Mouse (Mus musculus) urinary bladder, postnatal 10 days (tissue): ENCODE data around the gene Nptn.
A peak's percentile ranks its signal among the peaks of the same experiment; 100 is the strongest.

Source experiments
- DNase-seq: peaks from one replicate; pipeline ENCODE4 v3.0.0; 2022; ENCODE audit warnings: low spot score

The Nptn gene

GRCm38 (mm10) chr9:58581958-58582540 lies at the start of gene Nptn:
Gene Nptn, plus strand, starts transcription at chr9:58582240.
- peak; percentile 93 for DNase-seq

- DNase-seq = no peak
Observed at GRCm38 (mm10) chr9:58533322-58533721, 48.7 kb upstream of the Nptn start.

DNA sequence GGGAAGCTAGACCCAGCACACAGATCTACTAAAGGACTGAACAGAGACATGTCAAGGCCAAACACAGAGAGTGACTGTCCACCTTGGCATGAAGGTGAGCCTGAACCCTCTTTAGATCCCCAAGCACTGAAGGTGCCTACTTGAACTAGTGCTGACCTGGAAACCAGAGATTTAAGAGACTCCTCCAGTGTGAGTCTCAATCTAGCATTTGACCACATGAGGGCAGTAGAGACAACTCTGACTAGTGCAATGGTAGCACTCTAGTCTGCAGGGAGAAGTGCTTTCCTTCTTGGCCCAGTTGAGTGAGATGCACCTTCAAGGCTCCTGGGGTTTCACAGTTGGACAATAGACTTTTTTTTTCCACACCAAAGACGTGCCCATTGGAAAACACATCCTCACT lies 47.3 kb upstream of the Nptn start:
- DNase-seq = no peak

- DNase-seq = no peak
Observed at GRCm38 (mm10) chr9:58535447-58536134, 46.4 kb upstream of the Nptn start.

- DNase-seq = no peak
Observed at GRCm38 (mm10) chr9:58537774-58538173, 44.3 kb upstream of the Nptn start.

DNA sequence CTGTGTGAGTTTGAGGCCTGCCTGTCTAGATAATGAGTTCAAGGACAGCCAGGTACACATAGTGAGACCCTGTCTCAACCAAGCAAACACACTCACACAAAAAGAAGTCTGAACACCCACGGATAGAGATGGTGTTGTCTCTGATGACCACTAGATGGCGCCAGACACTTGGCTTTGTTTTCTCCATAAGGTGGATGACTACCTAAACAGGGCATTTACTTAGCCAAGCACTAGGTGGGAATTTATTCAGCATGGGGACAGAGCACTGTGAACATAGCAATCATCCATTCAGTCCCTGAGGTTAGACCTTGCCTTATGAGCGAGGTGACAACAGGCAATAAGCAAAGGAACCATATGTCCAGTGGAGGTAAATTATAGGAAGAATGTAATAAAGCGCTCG lies 42.2 kb upstream of the Nptn start:
- DNase-seq = no peak

- no peak for DNase-seq
Observed at GRCm38 (mm10) chr9:58541895-58542338, 40.1 kb upstream of the Nptn start.

GRCm38 (mm10) chr9:58544879-58545324 lies 37.1 kb upstream of the Nptn start:
- no peak for DNase-seq

- no peak for DNase-seq
Observed at GRCm38 (mm10) chr9:58545428-58545827, 36.6 kb upstream of the Nptn start.

DNA sequence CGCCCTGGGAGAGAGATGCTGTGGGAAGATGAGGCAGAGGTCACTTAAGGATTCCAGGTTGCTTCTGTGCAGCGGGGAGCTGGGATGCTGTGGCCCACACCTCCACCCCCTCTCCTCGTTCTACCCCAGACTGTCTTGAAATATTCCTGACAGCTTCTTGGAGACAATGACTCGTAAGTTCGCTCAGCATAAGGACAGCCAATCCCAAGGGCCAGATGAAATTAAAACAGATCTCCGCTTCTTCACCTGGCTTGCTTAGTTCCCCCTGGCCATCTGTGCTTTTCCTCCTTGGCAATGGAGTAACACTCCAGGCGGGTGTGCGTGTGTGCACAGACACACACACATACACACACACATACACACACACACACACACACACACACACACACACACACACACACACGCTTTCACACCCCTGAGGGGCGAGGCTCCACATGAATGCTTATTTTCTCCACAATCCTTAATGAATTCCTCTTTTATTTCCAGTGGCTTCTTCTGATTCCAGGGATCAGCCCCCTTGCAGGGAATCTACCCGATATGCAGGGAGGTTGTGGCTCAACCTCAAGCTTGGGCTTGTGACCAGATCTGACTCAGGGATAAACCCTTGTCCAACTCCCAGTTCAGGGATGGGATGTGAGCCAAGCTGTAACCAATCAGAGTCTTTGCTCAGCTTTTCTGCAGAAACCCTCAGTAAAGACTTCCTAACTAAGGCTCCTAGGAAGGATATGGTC lies 35.2 kb upstream of the Nptn start:
- no peak for DNase-seq

- no peak for DNase-seq
Observed at GRCm38 (mm10) chr9:58548897-58549296, 33.1 kb upstream of the Nptn start.

DNA sequence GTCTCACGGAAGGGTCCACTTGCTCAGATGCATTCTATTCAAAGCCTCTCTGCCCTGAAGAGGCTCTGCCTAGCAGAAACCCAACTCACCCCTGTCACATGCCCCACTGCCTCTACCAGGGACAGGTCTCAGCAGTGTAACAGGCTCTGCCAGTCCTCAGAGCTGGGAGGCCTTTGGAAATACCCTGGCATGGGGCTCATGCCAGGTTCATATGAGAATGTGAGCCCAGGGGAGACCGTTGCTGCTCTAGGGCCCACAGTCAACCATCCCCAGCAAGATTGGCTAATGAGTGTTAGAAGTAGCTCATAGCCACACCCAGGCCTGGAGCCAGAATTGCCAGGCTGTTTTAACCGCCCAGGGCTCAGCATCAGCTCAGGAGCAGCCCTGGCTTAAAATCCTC lies 32.3 kb upstream of the Nptn start:
- DNase-seq = no peak

GRCm38 (mm10) chr9:58550928-58551327 lies 31.1 kb upstream of the Nptn start:
- no peak for DNase-seq

- DNase-seq = no peak
Observed at GRCm38 (mm10) chr9:58552083-58552482, 30.0 kb upstream of the Nptn start.

- no peak for DNase-seq
Observed at GRCm38 (mm10) chr9:58554056-58554907, 27.8 kb upstream of the Nptn start.

- DNase-seq = no peak
Observed at GRCm38 (mm10) chr9:58554908-58555684, 26.9 kb upstream of the Nptn start, which contains the start of gene Cd276. Gene Cd276, minus strand, starts transcription at chr9:58555437.

DNA sequence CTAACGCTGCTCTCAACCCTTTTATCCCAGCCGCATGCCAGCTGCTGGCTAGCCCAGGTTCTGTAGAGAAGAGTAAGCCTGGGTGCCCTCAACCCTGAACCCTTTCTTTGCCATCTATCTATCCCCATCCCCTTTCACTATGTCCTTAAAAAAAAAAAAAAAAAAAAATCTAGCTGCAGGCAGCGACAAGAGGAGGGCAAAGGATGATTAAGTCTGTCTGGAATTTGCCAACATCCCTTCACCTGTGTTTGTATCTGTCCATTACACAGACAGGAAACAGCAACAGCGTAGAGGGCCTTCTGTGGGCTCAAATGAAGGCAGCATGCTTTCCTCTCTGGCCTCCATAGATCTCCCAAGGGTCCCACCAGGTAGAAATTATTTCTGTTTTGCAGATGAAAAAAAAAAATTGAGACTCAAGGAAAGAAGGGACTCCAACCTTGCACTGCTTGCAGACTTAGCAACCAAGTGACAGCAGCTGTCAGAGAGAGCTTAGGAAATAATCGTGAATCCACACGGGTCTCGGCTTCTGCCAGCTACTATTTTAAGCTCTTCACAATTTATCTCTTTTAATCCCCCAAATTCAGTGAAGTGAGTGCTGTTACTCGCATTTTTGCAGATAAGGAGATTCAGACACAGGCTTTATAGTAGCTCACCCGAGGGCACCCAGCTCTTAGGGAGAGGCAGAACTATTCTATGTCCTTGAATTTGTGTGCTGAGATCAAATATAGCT lies 26.2 kb upstream of the Nptn start:
- no peak for DNase-seq

GRCm38 (mm10) chr9:58556627-58557026 lies 25.4 kb upstream of the Nptn start:
- no peak for DNase-seq

DNA sequence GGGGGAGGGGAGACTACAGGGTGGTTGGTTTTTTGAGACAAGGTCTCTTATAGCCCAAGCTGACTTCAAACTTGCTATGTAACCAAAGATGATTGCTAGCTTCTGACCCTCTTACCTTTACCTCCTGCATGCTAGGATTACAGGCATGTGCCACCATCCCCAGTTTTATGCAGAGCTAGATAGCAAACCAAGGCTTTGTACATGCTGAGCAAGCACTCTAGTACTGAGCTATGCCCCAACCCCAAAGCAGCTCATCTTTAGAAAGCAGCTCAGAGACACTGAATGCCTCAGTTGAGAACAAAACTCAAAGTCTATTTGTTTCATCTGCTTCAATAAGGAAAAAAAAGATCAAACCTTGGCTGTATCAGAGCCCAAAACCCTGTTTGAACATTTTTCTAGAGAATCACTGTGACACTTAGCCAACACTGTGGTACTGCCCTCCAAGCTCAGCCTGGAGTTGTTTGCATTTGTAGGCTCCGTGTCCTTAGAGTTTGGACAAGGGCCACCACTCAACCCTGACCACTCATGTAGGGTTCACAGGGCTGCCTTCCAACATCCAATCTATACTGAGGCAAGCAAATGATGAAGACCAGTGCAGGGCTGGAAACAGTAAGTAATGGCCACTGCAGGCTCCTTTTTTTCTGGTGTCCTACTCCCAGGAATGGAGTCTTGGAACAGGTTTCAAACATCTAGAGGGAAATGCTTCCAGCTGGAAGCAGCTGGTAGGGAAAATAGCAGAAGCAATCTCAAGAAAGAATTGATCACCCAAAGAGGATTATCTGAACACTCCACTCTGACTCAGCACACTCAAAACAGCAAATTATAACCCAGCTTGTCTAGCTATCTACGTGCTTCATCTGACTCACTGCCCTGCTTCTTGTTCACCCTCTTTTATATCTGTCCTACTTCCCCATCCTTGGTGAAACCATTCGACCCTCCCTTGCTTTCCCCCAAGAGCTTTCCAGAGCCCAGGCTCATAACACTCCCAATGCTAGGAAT lies 24.3 kb upstream of the Nptn start:
- no peak for DNase-seq
